Mouse (Mus musculus): ENCODE results near the gene Slc25a17. TPM values are rescaled to one million over a fixed set of nuclear protein-coding genes. Genes with fewer than 3 reads are reported as not detected.
A peak's percentile ranks its signal among the peaks of the same experiment; 100 is the strongest.

Gene Slc25a17
- 56.7 and 56.8 TPM in 2 replicates for total RNA-seq (2015)
- total RNA-seq (2017): 61.3 and 67.6 TPM in 2 replicates

DNA sequence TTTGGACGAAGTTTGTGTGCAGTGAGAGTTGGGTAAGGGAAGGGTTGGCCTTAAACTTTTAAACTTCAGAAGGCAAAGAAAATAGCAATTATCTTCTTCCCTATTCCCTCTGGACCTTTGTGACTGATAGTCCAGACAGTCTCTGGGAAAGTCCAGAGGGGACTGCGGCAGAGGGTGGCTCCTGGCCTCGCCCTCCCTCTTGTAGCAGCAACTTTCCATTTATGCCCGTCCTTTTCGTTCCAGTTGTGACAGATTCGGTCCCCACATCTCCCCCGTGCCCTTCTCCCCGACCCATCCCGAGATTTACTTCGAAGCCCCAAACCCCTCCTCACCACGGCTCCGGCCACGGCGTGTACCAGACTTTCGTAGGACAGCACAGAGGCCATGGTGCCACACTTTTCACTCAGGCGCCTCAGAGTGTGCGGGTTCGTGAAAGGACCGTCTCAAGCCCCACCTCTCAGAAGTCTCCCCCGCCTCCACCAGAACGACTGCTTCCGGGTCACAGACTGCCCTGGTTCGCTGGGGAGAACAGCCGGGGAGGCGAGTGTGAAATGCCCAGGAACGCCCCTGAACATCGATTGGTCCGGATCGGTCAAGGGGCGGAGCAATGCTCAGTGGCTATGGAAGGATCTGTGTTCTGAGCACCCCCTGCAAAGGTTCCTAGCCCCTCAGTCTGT lies at the start of gene Slc25a17:
Gene Slc25a17 (minus strand): TSS at position 468 of the 677 bp plus-strand sequence.
- peak; percentile 99 for ATAC-seq (ENCODE audit: poor library complexity, severe bottlenecking)

DNA sequence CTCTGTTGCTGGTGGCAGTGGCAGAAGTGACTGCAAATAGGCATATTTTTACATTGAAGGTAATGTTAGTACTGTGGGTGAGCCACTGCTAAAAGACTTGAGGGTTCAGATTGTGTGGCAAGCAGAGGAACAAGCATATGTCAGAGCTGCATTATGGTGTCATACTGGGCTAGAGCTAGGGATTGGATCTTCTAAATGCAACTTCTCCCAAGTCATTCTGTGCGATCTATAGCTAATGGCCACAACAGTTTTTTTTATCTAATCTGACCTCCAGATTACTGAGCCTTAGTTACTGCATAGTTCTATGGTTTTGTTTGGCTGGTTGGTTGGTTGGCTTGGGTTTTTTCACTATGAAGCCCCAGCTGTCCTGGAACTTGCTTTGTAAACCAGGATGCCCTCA lies 47.6 kb upstream of the Slc25a17 start, which contains the start of gene Dnajb7:
Gene Dnajb7 (minus strand): TSS at position 101 of the 400 bp plus-strand sequence.
- no peak for ATAC-seq (ENCODE audit: poor library complexity, severe bottlenecking)

DNA sequence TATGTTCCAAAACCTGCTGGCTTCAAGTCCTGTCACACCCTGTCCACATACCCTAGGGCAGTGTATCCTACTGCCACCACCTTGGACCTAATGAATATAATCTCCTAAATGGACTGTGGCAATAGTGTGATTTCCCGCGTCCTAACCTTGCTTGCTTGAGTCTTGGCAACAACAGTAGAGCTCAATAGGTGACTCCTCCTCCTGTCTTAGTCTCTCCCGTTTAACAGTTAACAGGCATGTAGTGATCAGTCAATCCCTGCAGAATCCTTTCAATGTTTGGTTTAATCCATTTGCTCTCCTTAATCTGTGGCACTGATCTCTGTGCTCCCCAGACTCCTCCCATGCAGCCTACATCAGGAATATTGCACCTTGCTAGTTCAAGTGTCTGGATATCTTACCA lies 44.4 kb upstream of the Slc25a17 start:
- no peak for ATAC-seq (ENCODE audit: poor library complexity, severe bottlenecking)

DNA sequence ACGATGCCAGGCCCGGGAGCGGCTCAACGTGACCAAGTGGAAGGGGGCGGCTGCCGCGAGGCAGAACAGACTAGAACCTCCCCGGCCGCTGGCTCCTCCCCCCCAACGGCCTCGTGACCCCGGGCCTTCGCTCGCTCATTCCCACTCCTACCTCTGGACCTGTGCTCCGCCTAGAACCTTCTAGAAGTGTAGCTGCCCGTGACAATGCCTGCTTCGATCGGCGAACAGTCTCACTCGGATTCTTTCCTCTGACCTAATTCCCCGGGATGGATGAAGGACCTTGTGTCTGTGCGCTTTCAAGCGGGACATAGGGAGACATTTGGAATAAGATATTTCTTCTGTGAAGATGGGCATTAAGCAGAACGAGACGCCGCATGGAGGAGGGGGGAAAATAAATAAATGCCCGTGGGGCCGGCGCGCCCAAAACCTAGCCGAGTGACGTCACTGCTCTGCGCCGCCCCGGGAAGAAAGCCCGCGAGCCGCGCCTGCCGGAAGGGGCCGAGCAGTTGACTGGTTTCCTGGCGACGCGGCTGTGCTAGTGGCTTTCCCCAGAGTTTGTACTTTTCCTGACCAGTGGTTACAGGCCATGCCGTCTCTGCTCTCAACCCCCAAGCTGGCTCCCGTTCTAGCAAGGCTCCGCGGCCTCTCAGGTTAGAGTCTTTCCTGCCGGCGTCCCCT lies 39.2 kb upstream of the Slc25a17 start, which contains the start of the genes St13 and Xpnpep3:
Gene St13 (minus strand): TSS at position 440 of the 678 bp plus-strand sequence.
Gene Xpnpep3 (plus strand): TSS at position 501 of the 678 bp plus-strand sequence.
- ATAC-seq (ENCODE audit: poor library complexity, severe bottlenecking): peak; percentile 97

DNA sequence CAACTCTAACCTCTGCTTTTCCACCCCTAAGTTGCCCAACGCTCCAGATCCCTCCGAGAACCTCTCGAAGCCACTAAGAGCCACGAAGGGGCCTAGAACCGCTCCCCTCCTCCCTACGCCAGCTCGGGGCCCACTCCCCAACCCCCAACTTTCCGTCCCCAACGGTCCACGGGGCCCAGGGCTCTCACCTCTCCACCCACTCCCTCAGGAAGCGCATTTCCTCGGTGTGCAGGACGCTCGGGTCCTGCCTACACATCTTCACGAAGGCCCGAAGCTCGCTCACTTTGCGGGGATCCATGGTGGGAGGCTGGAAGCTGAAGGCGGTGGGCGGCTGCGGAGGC lies 38.7 kb upstream of the Slc25a17 start:
- ATAC-seq (ENCODE audit: poor library complexity, severe bottlenecking): no peak

DNA sequence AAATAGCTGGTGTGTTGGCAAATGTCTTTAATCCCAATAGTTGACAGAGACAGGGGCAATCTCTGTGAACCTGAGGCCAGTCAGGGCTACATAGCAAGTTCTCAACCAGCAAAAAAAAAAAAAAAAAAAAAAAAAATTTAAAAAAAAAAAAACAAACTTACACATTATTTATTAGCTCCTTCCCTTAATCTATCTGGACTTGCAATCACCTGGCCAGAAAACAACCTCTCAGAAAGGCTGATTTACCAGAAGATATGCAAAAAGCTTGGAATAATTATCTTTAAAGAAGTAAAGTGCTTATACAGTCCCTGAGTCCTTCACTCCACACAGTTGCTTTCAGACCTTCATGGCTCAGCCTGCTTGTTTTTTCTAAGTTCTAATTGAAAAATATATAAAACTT lies 37.6 kb upstream of the Slc25a17 start:
- ATAC-seq (ENCODE audit: poor library complexity, severe bottlenecking): no peak

DNA sequence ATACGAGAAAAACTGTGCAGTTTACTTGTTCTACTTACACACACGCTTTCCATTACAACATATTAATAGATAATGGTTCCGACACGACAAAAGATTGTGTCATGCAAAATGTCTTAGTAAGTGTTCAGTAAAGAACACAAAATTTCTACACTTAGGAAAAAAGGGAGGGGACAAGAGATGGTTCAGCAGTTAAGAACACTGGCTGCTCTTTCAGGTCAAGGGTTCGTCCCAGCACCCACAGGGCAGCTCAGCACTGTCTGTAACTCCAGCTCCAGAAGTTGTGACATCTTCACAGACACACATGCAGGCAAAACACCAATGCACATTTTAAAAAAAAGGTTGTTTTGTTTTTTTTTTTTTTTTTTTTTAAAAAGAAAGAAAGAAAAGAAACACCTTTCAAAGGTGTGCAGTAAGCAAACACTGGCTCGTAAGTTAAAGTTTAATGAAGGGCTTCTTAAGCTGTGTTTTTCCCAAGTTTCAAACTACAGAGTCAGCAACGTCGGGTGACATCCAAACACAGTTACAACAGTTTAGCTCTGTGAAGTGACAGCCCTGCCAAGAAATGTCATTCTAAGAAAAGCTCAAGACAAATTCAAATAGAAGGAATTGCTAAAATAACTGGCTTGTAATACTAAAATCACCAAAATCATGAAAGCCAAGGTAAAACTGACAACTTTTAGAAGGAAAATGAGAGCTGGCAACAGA lies 33.8 kb upstream of the Slc25a17 start:
- no peak for ATAC-seq (ENCODE audit: poor library complexity, severe bottlenecking)

DNA sequence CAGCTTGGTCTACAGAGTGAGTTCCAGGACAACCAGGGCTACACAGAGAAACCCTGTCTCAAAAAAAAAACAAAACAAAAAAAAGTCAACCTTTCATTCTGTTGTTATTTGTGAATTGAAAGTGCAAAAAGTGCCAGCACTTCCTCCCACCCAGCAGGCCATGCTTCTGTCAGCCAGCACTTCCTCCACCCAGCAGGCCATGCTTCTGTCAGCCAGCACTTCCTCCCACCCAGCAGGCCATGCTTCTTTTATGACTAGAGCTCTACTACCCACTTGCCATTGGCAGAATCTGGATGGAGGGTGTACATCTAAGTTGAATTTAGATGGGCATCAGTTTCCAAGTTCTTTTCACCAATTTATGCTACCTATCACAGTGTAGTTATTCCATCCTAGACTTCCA lies 32.4 kb upstream of the Slc25a17 start:
- peak; percentile 90 for ATAC-seq (ENCODE audit: poor library complexity, severe bottlenecking)

DNA sequence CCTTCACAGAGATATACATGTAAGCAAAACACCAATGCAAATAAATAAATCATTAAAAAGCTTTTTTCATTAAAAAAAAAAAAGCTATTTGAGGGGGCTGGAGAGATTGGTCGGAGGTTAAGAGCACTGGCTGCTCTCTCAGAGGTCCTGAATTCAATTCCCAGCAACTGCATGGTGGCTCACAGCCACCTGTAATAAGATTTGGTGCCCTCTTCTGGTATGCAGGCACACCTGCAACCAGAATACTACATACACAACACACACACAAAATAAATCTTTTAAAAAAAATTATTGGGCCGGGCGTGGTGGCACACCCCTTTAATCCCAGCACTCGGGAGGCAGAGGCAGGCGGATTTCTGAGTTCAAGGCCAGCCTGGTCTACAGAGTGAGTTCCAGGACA lies 25.7 kb upstream of the Slc25a17 start:
- no peak for ATAC-seq (ENCODE audit: poor library complexity, severe bottlenecking)

DNA sequence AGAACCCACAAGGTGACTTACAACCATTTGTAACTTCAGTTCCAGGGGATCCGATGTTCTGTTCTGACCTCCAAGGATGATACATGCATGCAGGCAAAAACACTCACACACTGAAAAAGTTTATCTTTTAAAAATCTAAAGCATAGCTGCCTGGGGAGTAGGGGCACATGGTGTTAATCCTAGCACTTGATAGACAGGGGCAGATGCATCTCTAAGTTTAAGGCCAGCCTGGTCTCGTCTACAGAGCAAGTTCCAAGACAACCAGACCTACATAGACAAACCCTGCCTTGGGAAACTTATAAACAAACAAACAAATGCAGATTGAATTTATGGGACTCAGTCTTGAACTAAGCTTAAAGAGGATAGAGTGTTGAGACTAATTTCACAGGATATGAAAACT lies 18.2 kb upstream of the Slc25a17 start:
- no peak for ATAC-seq (ENCODE audit: poor library complexity, severe bottlenecking)

DNA sequence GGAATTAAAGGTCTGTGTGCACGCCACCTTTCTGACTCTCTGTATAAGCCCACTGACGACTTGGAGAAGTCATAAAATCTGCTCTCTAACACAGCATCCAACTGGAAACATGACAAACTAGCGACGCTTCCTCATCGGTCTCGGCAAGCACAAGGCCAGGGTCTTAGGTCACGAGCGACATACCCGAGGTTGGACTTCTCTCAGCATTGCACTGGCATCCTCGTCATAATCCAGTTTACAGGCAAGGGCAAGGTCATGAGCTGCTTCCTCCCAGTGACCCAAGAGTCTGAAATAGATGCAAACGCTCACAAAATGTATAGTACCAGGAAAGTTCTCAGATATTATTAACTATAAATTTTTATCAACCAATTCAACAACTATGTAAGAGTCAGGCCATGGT lies 14.0 kb upstream of the Slc25a17 start:
- no peak for ATAC-seq (ENCODE audit: poor library complexity, severe bottlenecking)

DNA sequence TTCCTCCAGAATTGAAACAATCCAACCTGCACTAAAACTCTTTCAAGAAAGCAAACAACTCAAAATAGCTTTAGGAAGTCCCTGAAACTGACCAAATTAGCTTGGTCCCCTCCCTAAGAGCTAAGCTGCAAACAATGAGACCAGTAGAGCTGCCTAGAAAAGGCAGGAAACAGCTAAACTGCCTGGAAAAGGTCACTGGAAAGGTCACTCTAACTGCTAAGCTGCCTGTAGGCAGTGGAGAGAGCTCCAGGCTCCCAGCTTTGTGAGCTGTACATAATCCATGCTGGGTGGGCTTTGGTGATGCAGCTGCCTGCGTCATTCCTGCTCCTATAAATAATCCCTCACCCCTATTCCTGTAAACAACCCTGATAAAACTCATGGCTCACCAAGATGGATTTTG lies 9.7 kb upstream of the Slc25a17 start:
- ATAC-seq (ENCODE audit: poor library complexity, severe bottlenecking): no peak

DNA sequence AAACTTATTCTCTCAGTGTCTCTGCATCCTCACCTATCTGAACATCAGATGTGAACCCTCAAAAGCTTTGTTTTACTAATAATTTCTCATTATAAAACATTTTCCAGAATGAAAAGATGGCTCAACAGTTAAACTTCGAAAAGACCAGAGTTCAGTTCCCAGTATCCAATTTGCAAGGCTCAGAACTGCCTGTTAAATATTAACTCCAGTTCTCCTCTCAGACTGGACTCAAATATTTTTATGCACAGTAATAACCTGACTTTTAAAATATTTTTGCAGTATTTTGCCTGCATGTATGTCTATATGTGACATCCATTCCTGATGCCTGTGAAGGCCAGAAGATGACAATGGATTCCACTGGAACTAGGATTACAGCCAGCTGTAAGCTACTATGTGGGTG lies 8.0 kb upstream of the Slc25a17 start:
- no peak for ATAC-seq (ENCODE audit: poor library complexity, severe bottlenecking)

DNA sequence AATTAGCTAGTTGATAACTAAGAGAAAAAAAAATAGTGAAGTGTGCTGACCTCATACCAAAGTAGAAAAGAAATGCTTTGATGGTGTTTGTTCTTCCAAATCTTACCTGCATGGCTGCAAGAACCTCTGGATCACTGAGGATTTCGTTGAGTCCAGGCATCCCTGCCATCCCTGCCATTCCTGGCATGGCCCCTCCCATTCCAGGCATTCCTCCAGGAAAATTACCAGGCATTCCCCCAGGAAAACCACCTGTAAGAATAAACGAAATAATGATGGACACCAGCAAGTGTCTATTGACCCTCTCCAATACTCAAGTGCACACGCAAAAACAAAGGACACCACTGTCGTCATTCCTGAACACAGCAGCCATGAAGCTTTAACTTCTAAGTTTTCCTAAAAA lies 5.6 kb upstream of the Slc25a17 start:
- no peak for ATAC-seq (ENCODE audit: poor library complexity, severe bottlenecking)

DNA sequence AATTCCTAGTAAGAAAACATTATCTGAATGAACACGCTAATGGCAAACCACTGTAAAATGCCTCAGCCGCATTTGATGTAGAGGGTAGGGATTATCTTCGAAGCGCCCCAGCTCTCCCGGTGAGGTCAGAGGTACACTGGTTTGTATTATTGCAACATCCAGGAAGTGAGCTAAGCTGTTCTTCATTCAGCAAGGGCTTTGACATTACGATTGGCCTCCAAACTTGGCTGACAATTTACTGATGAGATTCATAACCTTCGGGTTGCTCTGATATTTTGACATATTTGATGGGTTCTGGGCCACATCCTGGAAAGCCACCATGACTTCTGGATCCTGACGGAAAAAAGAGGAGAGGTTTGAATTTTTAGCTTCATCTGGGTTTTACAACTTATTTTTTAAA lies 4.6 kb upstream of the Slc25a17 start:
- ATAC-seq (ENCODE audit: poor library complexity, severe bottlenecking): no peak

DNA sequence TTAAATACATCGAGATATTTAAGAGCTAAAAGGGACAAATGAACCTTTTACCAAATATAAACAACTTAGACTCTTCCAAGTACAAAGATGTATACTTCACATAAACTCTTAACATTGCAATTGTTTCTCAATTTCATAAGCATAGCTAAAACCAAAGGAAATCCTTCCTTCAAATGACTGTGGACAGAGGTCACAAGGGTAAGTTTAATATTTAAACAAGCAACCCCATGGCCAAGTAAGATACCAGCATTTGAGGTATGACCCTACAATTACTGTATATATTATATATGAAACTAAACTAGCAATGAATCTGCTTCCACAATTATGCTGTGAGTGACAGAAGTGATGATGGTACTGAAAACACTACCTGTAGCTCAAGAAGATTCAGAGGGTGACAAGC lies 3.7 kb upstream of the Slc25a17 start:
- no peak for ATAC-seq (ENCODE audit: poor library complexity, severe bottlenecking)

DNA sequence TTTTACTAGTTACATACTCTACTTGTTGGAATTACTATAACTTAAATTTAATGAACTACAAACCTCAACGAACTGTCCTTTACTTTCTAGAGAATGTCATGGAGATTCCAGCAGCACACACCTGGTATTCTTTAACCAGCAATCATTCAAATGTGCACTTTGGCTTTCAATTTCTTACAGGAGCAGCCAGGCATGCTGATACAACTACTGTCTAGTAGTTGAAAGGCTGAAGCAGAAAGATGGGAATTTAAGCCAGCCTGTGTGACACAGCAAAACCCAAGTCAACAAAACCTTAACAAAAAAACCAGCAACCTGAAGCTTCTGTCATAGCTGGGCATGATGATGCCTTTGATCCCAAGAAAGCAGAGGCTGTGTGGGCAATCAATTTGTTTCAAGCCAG lies 1.9 kb upstream of the Slc25a17 start:
- no peak for ATAC-seq (ENCODE audit: poor library complexity, severe bottlenecking)

DNA sequence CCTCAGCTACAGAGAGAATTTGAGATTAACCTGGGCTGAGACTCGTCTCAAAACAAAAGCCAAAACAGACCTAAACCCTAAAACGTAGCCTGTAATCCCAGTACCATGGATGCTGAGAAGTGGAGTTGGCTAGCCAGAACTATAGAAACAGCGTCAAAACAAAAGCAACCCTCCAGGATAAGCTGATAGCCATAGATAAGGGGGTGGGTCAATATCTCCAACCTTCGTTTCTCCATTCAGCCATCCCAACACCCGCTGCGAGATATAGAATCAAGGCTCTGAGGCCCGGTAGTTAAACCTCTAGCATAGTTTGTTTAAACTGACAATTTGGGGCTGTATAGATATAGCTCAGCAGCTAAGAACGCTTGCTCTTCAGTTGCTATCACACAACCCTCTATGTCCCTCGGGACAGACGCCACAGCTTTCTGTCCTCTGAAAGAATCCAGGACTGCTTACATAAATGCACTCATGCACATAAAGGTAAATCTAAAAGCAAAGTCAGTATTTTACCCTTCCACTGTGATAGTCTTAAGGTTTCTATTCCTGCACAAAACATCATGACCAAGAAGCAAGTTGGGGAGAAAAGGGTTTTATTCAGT lies 904 bp upstream of the Slc25a17 start:
- no peak for ATAC-seq (ENCODE audit: poor library complexity, severe bottlenecking)

DNA sequence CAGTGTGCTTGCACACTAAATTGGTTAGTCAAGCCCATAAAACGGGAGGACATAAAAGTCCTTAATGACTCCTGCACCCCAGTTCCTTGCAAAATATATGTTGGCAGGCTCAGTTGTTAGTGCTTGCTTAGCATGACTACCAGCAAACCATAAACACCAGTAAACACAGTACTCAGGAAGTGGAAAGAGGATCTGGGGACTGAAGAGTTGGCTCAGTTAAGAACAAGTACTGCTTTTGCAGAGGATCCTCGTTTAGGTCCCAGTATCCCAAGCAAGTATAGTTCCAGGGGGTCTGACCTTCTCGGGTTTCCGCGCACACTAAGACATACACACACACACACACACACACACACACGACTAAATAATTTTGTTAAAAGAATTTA lies 401 bp upstream of the Slc25a17 start:
- ATAC-seq (ENCODE audit: poor library complexity, severe bottlenecking): peak; percentile 60

DNA sequence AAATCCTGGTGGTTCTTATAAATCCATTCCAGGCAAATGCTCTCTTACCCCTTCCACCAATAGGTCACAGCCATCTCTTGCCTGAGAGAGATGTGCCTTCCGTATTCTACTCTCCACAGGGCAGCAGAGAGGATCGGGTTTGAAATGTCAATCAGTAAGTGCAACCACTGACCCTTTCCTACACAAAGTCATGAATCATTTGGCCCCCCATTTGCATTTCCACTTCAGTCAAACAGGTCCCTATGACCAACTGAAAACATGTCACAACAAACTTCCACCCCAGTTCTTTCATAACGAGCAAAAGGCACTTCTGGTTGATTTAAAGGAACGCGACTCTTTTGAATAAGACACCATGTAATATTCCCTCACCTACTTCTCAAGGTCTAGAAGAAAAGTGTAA lies 1.2 kb downstream of the Slc25a17 start:
- ATAC-seq (ENCODE audit: poor library complexity, severe bottlenecking): no peak

DNA sequence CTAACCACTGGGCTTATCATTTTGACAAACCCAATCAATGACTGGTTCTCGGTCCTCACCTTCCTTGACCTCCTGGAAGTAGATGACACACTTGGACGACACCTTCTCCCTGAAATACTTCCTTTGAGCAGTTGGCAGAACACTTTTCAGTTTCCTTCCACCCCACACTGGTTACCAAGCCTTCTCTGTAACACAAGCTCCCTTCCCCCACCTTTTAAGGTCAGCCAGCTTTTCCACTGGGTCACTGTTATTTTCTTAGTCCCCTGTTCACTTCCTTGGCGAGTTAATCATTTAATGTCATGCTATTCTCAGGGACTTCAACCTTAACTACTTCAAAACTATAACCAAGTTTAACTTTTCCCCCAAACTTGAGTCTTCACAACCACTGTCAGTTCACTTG lies 1.7 kb downstream of the Slc25a17 start:
- ATAC-seq (ENCODE audit: poor library complexity, severe bottlenecking): no peak

DNA sequence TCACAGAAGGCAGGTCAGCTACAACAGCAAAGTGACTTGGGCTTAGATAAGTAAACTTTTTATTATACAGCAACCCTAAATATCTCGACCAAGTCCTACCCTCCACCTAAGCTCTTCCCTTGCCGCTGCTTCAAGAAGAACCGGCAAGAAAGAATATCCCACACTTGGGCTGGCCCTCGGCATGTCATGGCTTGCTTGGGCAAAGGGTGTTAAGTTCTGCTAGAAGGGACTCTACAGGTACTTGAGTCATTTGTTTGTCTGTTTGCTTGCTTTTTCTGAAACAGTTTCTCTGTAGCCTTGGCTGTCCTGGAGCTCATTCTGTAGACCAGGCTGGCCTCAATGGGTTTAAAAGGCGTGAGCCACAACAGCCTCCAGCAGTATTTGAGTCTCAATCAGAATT lies 3.7 kb downstream of the Slc25a17 start:
- no peak for ATAC-seq (ENCODE audit: poor library complexity, severe bottlenecking)
